Mouse (Mus musculus): ENCODE data around the gene Pnpla7. TPM values are rescaled to one million over a fixed set of nuclear protein-coding genes. Genes with fewer than 3 reads are reported as not detected.

The Pnpla7 gene
- polyA plus RNA-seq, 1 experiment from 2014 or later: 6.8 TPM

GRCm38 (mm10) chr2:25094785-25095108, 118.9 kb downstream of the Pnpla7 start:
- H3K4me3 ChIP-seq (ENCODE audit: low read depth, low read length): 0 out of 2 replicates have a peak overlapping the region, but pooled peaks have one; percentile 5
- H3K36me3 ChIP-seq (ENCODE audit: control insufficient read depth, insufficient read depth, low read length): no peaks in the 10 kb centered on the region
- WGBS: 29% methylated on average over 17 of the region's 17 CpGs
- H3K4me2 ChIP-seq (ENCODE audit: low read length): peak overlapping the region; percentile 38
- DNase-seq (ENCODE audit: low spot score) (peak; percentile 73), ATAC-seq (replicated peaks; ENCODE audit: low FRiP score, low TSS enrichment, low read depth) (peak; percentile 19; the same call in 1 of the 2 replicates)
- H3K9ac ChIP-seq (ENCODE audit: low read length): no peak overlapping the region
- H3K27me3 ChIP-seq (replicated peaks; ENCODE audit: control insufficient read depth, insufficient read depth, low read length): no peaks in the 10 kb centered on the region
- no peaks in the 10 kb centered on the region for H3K4me1 ChIP-seq (replicated peaks; ENCODE audit: control insufficient read depth, insufficient read depth, low read length)
- H3K27ac ChIP-seq (ENCODE audit: low read depth): no peak overlapping the region
- no peaks in the 10 kb centered on the region for H3K9me3 ChIP-seq (ENCODE audit: control insufficient read depth, low read length)

GRCm38 (mm10) chr2:25095109-25095850, 119.4 kb downstream of the Pnpla7 start, which contains the start of gene Noxa1:
Noxa1 (minus strand) TSS chr2:25095149.
- ATAC-seq (replicated peaks; ENCODE audit: low FRiP score, low TSS enrichment, low read depth): peak; percentile 89
- Histone ChIP-seq H3K36me3 (ENCODE audit: control insufficient read depth, insufficient read depth, low read length) (no peaks in the 10 kb centered on the region), H3K9ac (ENCODE audit: low read length) (no peak within 1 kb of the TSS), H3K4me2 (ENCODE audit: low read length) (peak within 1 kb of the TSS; percentile 38), H3K27ac (ENCODE audit: low read depth) (no peak within 1 kb of the TSS), H3K9me3 (ENCODE audit: control insufficient read depth, low read length) (no peaks in the 10 kb centered on the region), H3K4me3 (ENCODE audit: low read depth, low read length) (peak within 1 kb of the TSS; percentile 5; the same call in 1 of the 2 replicates), H3K4me1 (replicated peaks; ENCODE audit: control insufficient read depth, insufficient read depth, low read length) (no peaks in the 10 kb centered on the region), H3K27me3 (replicated peaks; ENCODE audit: control insufficient read depth, insufficient read depth, low read length) (no peaks in the 10 kb centered on the region)
- DNase-seq (ENCODE audit: low spot score): peak; percentile 61
- 40% methylated on average over 28 of the region's 28 CpGs for WGBS

GRCm38 (mm10) chr2:25098005-25098615, 122.3 kb downstream of the Pnpla7 start:
- H3K4me2 ChIP-seq (ENCODE audit: low read length): no peak overlapping the region
- H3K9ac ChIP-seq (ENCODE audit: low read length): no peak overlapping the region
- WGBS: 60% methylated on average over 3 of the region's 3 CpGs
- no peak overlapping the region for H3K27ac ChIP-seq (ENCODE audit: low read depth)
- no peaks in the 10 kb centered on the region for H3K9me3 ChIP-seq (ENCODE audit: control insufficient read depth, low read length)
- DNase-seq (ENCODE audit: low spot score) (no peak), ATAC-seq (replicated peaks; ENCODE audit: low FRiP score, low TSS enrichment, low read depth) (no peak)
- no peak overlapping the region for H3K4me3 ChIP-seq (ENCODE audit: low read depth, low read length)
- no peaks in the 10 kb centered on the region for H3K4me1 ChIP-seq (replicated peaks; ENCODE audit: control insufficient read depth, insufficient read depth, low read length)
- no peaks in the 10 kb centered on the region for H3K36me3 ChIP-seq (ENCODE audit: control insufficient read depth, insufficient read depth, low read length)
- no peaks in the 10 kb centered on the region for H3K27me3 ChIP-seq (replicated peaks; ENCODE audit: control insufficient read depth, insufficient read depth, low read length)

- H3K4me3 ChIP-seq (ENCODE audit: low read depth, low read length): no peak overlapping the region
- no peak for ATAC-seq (replicated peaks; ENCODE audit: low FRiP score, low TSS enrichment, low read depth)
- H3K9me3 ChIP-seq (ENCODE audit: control insufficient read depth, low read length): no peaks in the 10 kb centered on the region
- no peaks in the 10 kb centered on the region for H3K4me1 ChIP-seq (replicated peaks; ENCODE audit: control insufficient read depth, insufficient read depth, low read length)
- WGBS: 52% methylated on average over 5 of the region's 5 CpGs
- no peak overlapping the region for H3K9ac ChIP-seq (ENCODE audit: low read length)
- no peak overlapping the region for H3K27ac ChIP-seq (ENCODE audit: low read depth)
- no peaks in the 10 kb centered on the region for H3K27me3 ChIP-seq (replicated peaks; ENCODE audit: control insufficient read depth, insufficient read depth, low read length)
- H3K36me3 ChIP-seq (ENCODE audit: control insufficient read depth, insufficient read depth, low read length): no peaks in the 10 kb centered on the region
- no peak overlapping the region for H3K4me2 ChIP-seq (ENCODE audit: low read length)
- DNase-seq (ENCODE audit: low spot score): no peak
Observed at GRCm38 (mm10) chr2:25098956-25099355, 123.1 kb downstream of the Pnpla7 start.

- DNase-seq (ENCODE audit: low spot score): no peak
- Histone ChIP-seq H3K4me1 (replicated peaks; ENCODE audit: control insufficient read depth, insufficient read depth, low read length) (no peaks in the 10 kb centered on the region), H3K9ac (ENCODE audit: low read length) (no peak overlapping the region), H3K27me3 (replicated peaks; ENCODE audit: control insufficient read depth, insufficient read depth, low read length) (no peaks in the 10 kb centered on the region), H3K9me3 (ENCODE audit: control insufficient read depth, low read length) (no peaks in the 10 kb centered on the region), H3K4me3 (ENCODE audit: low read depth, low read length) (no peak overlapping the region), H3K4me2 (ENCODE audit: low read length) (no peak overlapping the region), H3K36me3 (ENCODE audit: control insufficient read depth, insufficient read depth, low read length) (no peaks in the 10 kb centered on the region), H3K27ac (ENCODE audit: low read depth) (no peak overlapping the region)
- no peak for ATAC-seq (replicated peaks; ENCODE audit: low FRiP score, low TSS enrichment, low read depth)
- 74% methylated on average over 3 of the region's 3 CpGs for WGBS
Observed at GRCm38 (mm10) chr2:25099703-25100102, 123.9 kb downstream of the Pnpla7 start.

Small RNA genes within 50 kb of the gene (microRNA-seq; reads per million reads assigned to microRNA genes)
- gene Gm22875: not detected
- not detected for gene Gm24328
- not detected for gene Mir7664

Other genes starting within 250 kb of the Pnpla7 start
- 0.91 and 1.0 TPM in 2 replicates for gene Cacna1b, start 212.9 kb upstream of the Pnpla7 start, polyA plus RNA-seq (2014; fragmentation: Nextera tagmentation; extraction: Ambion mirVana)
- gene Ehmt1, start 56.4 kb upstream of the Pnpla7 start, polyA plus RNA-seq (2014; fragmentation: Nextera tagmentation; extraction: Ambion mirVana): 83.0 and 85.5 TPM in 2 replicates
- gene Arrdc1, start 40.8 kb upstream of the Pnpla7 start, polyA plus RNA-seq (2014; fragmentation: Nextera tagmentation; extraction: Ambion mirVana): 66.2 and 72.8 TPM in 2 replicates
- 13.0 and 18.1 TPM in 2 replicates for gene Zmynd19, start 26.2 kb upstream of the Pnpla7 start, polyA plus RNA-seq (2014; fragmentation: Nextera tagmentation; extraction: Ambion mirVana)
- 22.9 and 25.6 TPM in 2 replicates for gene Dph7, start 13.6 kb upstream of the Pnpla7 start, polyA plus RNA-seq (2014; fragmentation: Nextera tagmentation; extraction: Ambion mirVana)
- 143 and 147 TPM in 2 replicates for gene Mrpl41, start 935 bp upstream of the Pnpla7 start, polyA plus RNA-seq (2014; fragmentation: Nextera tagmentation; extraction: Ambion mirVana)
- gene Nsmf, start 78.3 kb downstream of the Pnpla7 start, polyA plus RNA-seq (2014; fragmentation: Nextera tagmentation; extraction: Ambion mirVana): 44.3 and 50.0 TPM in 2 replicates
- gene Entpd8, start 104.3 kb downstream of the Pnpla7 start, polyA plus RNA-seq (2014; fragmentation: Nextera tagmentation; extraction: Ambion mirVana): 6.0 and 7.3 TPM in 2 replicates
- gene Noxa1, start 119.1 kb downstream of the Pnpla7 start, polyA plus RNA-seq (2014; fragmentation: Nextera tagmentation; extraction: Ambion mirVana): 2.3 and 5.7 TPM in 2 replicates
- gene Nrarp, start 204.7 kb downstream of the Pnpla7 start, polyA plus RNA-seq (2014; fragmentation: Nextera tagmentation; extraction: Ambion mirVana): 8.2 and 13.2 TPM in 2 replicates
- gene Tor4a, start 220.9 kb downstream of the Pnpla7 start, polyA plus RNA-seq (2014; fragmentation: Nextera tagmentation; extraction: Ambion mirVana): 14.4 and 18.1 TPM in 2 replicates
- 99.1 and 107 TPM in 2 replicates for gene Nelfb, start 235.5 kb downstream of the Pnpla7 start, polyA plus RNA-seq (2014; fragmentation: Nextera tagmentation; extraction: Ambion mirVana)
- 0.18 TPM in 1 of 2 replicates, not detected in the other for gene Stpg3, start 238.6 kb downstream of the Pnpla7 start, polyA plus RNA-seq (2014; fragmentation: Nextera tagmentation; extraction: Ambion mirVana)
- 0.51 TPM in 1 of 2 replicates, not detected in the other for gene Fam166a, start 242.7 kb downstream of the Pnpla7 start, polyA plus RNA-seq (2014; fragmentation: Nextera tagmentation; extraction: Ambion mirVana)
- gene Tubb4b, start 248.7 kb downstream of the Pnpla7 start, polyA plus RNA-seq (2014; fragmentation: Nextera tagmentation; extraction: Ambion mirVana): 524 and 576 TPM in 2 replicates

Measured in intestine, embryonic 14.5 days (tissue).